Mouse (Mus musculus) kidney, adult 18-20 months (tissue): Measurements from ENCODE around the gene Pigb.

Source experiments
- DNase-seq: peaks from one replicate; pipeline ENCODE4 v3.0.0; 2021

Gene Pigb

GRCm38 (mm10) chr9:72988706-72989105, 51.5 kb downstream of the Pigb start:
- peak; percentile 21 for DNase-seq

DNA sequence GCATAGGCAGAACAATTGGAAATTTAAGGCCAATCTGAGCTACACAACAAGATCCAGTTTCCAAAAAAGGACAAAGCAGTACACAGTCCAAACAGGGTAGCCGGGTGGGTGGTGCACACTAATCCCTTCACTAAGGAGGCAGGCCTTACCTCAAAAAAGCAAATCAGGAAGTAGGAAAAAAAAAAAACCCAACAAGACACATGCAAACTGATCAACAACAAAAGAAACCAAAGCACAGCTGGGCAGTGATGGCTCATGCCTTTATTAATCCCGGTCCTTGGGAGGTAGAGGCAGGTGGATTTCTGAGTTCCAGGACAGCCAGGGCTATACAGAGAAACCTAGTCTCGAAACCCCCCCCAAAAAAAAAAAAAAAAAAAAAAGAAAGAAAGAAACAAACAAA, 52.5 kb downstream of the Pigb start:
- DNase-seq, result no peak

DNA sequence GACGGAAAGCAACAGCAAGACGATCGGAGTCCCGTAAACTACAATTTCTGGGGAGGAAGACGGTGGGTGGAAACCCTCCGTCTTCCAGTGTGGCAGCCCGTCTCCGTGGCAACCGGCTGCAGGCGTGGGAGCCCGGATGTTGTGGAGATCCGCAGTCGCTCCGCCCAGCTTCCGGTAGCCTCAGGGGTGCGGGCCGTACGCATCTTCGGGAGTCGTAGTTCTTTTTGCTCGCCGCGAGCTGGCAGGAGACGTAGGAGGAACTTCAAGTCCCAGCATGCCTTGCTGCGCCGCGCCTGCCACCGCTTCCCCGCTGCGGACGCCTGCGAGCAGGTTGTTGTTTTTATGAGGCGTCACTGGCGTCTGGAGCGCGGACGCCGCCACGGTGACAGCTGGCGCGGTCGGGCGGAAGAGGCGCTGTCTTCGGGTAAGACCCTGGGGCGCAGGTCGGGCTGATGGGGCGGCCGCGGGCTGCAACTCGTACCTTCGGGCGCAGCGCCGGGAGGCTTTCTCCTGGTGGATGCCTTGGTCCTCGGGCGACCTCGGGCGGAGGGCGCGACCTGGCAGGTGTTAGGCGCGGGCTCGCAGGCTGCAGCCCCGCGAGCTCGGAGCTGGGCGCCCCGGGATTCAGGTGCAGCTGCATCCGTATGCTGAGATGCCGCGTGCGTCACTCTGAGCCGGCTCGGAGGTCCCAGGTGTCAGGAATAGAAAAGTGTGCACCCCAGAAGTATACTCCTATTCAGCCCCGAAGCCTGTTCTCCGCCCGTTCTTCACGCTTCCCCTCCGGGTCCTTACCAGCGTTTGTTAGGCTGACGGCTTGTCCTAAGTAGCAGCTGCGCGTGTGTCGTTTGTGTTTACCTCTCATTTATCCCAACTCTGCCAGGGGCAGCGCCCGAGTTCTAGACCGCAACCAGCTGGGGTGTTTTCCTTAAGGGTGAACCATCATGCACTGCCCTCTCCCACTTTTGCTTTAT, 54.6 kb downstream of the Pigb start, which contains the start of the genes Ccpg1os and Ccpg1:
Ccpg1os (minus strand) TSS at position 133 of the 971 bp plus-strand sequence.
Ccpg1 (plus strand) TSS at position 180 of the 971 bp plus-strand sequence.
- DNase-seq, result peak; percentile 94

- no peak for DNase-seq
Observed at GRCm38 (mm10) chr9:72983066-72983465, 57.1 kb downstream of the Pigb start.

DNA sequence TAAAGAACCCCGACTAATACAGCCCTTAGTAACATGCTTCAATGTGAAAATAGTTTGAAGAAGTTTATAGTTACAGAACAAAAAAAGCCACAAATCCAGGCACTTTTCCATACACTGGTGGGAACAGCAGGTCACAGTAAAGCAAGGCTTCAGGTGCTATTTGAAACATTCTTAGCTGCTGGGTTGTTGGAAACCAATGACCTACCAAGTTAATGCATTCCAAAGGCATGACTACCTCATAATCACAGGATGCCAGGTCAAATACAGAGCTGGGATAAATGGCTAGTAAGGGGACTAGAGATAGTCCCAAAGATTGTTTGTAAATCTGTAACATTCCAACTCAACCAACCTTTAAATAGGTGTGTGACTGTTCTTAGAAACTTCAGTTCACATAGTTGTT, 64.9 kb downstream of the Pigb start:
- DNase-seq, result no peak

- no peak for DNase-seq
Observed at GRCm38 (mm10) chr9:72974734-72975133, 65.4 kb downstream of the Pigb start.

DNA sequence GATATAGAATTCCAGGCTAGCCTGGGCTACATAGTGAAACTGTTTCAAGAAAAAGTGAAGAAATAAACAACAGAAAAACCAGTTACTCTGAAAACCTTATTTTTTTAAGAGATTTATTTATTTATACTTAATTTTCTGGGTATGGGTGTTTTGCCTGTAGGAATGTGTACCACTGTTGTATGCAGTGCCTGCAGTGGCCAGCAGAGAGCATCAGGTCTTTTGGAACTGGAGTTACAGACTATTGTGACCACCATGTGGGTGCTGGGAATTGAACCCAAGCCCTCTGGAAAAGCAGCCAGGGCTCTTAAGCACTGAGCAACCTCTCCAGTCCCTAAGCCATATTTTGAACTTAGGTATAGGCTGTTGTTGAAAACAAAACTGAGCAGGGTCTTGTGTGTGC, 67.2 kb downstream of the Pigb start:
- DNase-seq, result no peak

DNA sequence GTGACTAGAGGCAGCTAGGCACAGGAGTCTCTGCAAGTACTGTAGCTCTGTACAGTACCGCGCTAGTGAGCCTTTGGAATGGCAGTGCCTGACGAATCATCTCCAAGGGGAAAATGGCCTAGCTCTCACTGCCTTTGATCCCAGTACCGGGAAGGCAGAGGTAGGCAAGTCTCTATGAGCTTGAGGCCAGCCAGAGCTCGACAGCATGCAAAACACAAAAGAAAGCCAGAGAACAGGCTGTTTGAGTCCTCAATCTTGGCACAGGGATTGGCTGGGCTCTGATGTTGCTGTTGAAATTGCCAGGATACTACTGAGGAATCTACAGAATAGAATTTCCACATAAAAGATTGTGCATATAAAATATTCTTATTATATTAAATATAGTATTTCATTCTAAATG, 67.7 kb downstream of the Pigb start:
- no peak for DNase-seq

DNA sequence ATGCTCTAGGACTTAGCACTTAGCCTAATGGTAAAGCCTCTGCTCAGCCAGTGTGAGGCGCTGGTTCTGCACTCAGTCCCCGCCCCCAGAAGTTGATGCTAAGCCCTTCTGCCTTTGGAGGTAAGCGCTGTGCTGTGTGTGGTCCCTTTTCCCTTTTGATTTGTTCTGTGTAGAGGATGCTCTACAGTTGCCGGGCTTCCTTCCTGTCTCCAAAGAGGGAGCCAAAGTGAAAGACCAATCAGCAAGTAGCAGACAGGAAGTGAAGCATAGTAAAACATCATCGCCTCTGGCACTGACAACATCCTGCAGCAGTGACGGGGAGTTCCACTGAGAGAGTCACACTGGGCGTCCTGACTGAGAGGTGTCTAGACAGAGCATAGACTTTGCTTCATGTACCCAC, 70.3 kb downstream of the Pigb start:
- DNase-seq, result no peak

GRCm38 (mm10) chr9:72968349-72969061, 71.7 kb downstream of the Pigb start:
- DNase-seq, result peak; percentile 37

DNA sequence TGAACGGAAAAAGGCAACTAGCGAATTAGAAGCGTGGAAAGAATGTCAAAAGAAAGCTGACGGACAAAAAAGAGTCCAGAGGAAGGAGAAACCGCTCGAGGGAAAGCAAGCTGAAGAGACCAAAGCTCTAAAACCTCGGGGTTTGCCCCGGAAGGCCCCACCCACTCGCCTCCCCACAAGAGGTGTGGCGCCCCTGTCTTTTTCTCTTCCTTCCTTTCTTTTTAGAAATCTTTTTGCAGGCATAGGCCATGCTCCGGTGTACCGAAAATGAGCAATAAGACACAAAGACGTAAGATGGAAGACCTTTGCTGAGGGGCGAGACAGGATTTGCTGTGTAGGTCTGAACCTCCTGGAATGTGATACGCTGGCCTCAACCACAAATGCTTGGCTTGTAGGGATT, 78.2 kb downstream of the Pigb start:
- no peak for DNase-seq

DNA sequence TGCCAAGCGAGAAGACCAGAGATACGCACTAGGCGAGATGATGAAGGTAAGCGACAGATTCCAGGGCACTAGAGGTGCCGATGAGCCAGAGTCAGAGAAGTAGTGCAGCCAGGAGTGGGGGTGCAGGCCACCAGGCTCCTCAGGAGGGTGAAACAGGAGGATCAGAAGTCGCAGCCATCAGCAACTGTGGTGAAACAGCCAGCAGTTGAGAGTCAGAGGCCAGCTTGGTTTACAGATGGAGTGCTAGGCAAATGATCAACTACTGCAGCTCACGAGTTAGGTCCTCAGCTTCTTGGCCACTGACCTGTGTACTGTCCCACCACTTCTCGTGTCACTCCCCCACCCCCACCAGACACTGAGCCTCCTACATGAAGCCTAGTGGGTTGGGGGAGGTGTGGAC, 78.8 kb downstream of the Pigb start:
- DNase-seq, result peak; percentile 21

DNA sequence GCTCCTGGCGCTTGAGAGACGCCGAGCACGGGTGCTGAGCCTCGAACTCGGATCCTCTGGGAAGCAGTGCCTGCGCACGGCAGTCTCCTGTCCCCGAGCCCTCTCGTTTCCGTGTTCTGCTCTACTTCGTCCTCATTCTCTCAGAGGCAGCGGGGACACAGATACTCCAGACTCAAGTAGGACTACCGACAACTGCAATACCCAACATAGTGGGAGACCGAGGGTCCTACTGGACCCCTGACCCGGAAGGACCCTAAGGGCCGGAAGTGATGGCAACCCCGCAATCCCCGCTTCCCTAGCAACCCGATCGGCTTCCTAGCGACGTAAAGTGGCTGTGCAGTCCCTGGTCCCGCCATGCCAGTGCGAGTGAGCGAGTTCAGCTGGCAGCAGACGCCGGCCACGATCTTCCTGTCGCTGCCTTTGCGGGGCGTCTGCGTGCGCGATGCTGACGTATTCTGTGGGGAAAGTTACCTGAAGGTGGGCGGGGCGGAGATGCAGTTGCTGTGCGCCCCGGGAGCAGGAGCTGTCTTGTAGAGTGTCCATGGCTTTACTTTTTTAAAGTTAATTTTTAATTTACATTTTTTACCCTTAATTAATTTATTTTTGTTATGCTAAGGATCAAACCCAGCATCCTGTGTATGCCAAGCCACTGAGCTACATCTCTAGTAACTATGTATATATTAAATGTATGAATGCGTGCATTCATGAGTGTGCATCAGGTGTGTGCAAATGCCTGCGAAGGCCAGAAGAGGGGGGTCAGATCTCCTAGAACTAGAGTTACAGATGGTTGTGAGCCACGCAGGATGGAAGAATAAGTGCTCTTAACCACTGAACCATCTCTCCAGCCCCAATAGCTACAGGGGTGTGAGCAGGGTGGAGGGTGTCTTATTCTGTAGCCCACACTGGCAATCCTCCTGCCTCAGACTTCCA, 81.4 kb downstream of the Pigb start, which contains the start of the genes Dyx1c1 and Gm44503:
Dyx1c1 (plus strand) TSS at position 265 of the 930 bp plus-strand sequence.
Gm44503 (plus strand) TSS at position 332 of the 930 bp plus-strand sequence.
- peak; percentile 78 for DNase-seq
